Comparison of ENCODE assay signal across 21 mouse cellular contexts in genomic region chr17:32358943-32359340, GRCm38 (mm10). TPM values are rescaled to one million over a fixed set of nuclear protein-coding genes. Genes with fewer than 3 reads are reported as not detected.
DNase-seq lines count a peak whose midpoint lies in the region; ATAC-seq lines count a peak whose summit lies in the region.
"Had no signal": no experiment of that assay in that cellular context is flagged by ENCODE, and none has a peak within 500 bp of the region (broad histone marks: within the 10 kb centered on the region; RNA-seq: fewer than 3 reads in every experiment).

No protein-coding gene starts in this region.

- no peak for ATAC-seq in midbrain, embryonic 11.5 days (ENCODE audit: low FRiP score)
- no peak for ATAC-seq in midbrain, embryonic 14.5 days (ENCODE audit: low FRiP score, low TSS enrichment)
- ATAC-seq: activated CD4-positive, CD25-positive, alpha-beta regulatory T cell, adult 4 months; forebrain, embryonic 15.5 days; hindbrain, postnatal 0 days; inflammation-experienced regulatory T-cells, adult 6 months; intestine, embryonic 16.5 days had no signal

- DNase-seq in cerebellum, adult 11-12 months: peak; percentile 14
- no peak for DNase-seq in cerebellum, postnatal 14 days
- peak; percentile 69 for DNase-seq in heart, embryonic 10.5 days (ENCODE audit: low spot score)
- no peak for DNase-seq in heart, adult 9 months (ENCODE audit: low spot score in 2 of 2)
- peak; percentile 49 for DNase-seq in midbrain, embryonic 11.5 days (ENCODE audit: low spot score, missing footprints)
- DNase-seq in midbrain, embryonic 14.5 days: no peak
- DNase-seq: adrenal gland, adult 8-10 months; adrenal gland, postnatal 36 days; cerebellum, adult 2 months; cerebellum, postnatal 36 days; gastrocnemius, postnatal 25 days; heart, postnatal 14 days; heart, postnatal 4 days had no signal

- 88% methylated on average over 6 of the region's 6 CpGs for WGBS in heart, embryonic 10.5 days
- WGBS in midbrain, embryonic 11.5 days: 97% methylated on average over 6 of the region's 6 CpGs
- WGBS in midbrain, embryonic 14.5 days: 98% methylated on average over 6 of the region's 6 CpGs

- no peaks in the 10 kb centered on the region for H3K27me3 ChIP-seq in heart, embryonic 10.5 days (ENCODE audit: insufficient read depth, poor library complexity, severe bottlenecking)
- H3K27me3 ChIP-seq in midbrain, embryonic 11.5 days (ENCODE audit: control insufficient read depth, insufficient read depth, low read length): no peaks in the 10 kb centered on the region
- H3K27me3 ChIP-seq in midbrain, embryonic 14.5 days (ENCODE audit: control insufficient read depth, insufficient read depth, low read length): no peaks in the 10 kb centered on the region
- H3K27me3 ChIP-seq: forebrain, embryonic 12.5 days; forebrain, embryonic 15.5 days; heart, embryonic 13.5 days had no signal

- no peak overlapping the region for H3K27ac ChIP-seq in heart, embryonic 10.5 days
- H3K27ac ChIP-seq in midbrain, embryonic 11.5 days (ENCODE audit: low read depth, low read length): no peak overlapping the region
- no peak overlapping the region for H3K27ac ChIP-seq in midbrain, embryonic 14.5 days (replicated peaks; ENCODE audit: low read depth, low read length)
- H3K27ac ChIP-seq: forebrain, embryonic 12.5 days; forebrain, embryonic 15.5 days; heart, embryonic 13.5 days; hindbrain, embryonic 14.5 days; hindbrain, postnatal 0 days had no signal

- no peaks in the 10 kb centered on the region for H3K9me3 ChIP-seq in heart, embryonic 10.5 days
- H3K9me3 ChIP-seq in midbrain, embryonic 11.5 days (ENCODE audit: control insufficient read depth, low read length): no peaks in the 10 kb centered on the region
- H3K9me3 ChIP-seq in midbrain, embryonic 14.5 days (ENCODE audit: control insufficient read depth, low read length): no peaks in the 10 kb centered on the region
- H3K9me3 ChIP-seq: forebrain, embryonic 12.5 days; forebrain, embryonic 15.5 days; heart, embryonic 13.5 days had no signal

- no peak overlapping the region for H3K9ac ChIP-seq in midbrain, embryonic 11.5 days (ENCODE audit: low read length)
- H3K9ac ChIP-seq in midbrain, embryonic 14.5 days (replicated peaks; ENCODE audit: low read length): no peak overlapping the region
- H3K9ac ChIP-seq: forebrain, embryonic 12.5 days; forebrain, embryonic 15.5 days; heart, embryonic 13.5 days; hindbrain, embryonic 14.5 days had no signal

- H3K4me2 ChIP-seq in midbrain, embryonic 11.5 days: no peak overlapping the region
- H3K4me2 ChIP-seq in midbrain, embryonic 14.5 days (ENCODE audit: low read length): no peak overlapping the region
- H3K4me2 ChIP-seq: forebrain, embryonic 12.5 days; forebrain, embryonic 15.5 days; heart, embryonic 13.5 days; hindbrain, embryonic 14.5 days had no signal

- H3K4me1 ChIP-seq in heart, embryonic 10.5 days: peaks cover 29% of the 10 kb centered on the region
- peaks cover 12% of the 10 kb centered on the region for H3K4me1 ChIP-seq in midbrain, embryonic 11.5 days (ENCODE audit: control insufficient read depth, insufficient read depth, low read length)
- H3K4me1 ChIP-seq in midbrain, embryonic 14.5 days (ENCODE audit: control insufficient read depth, insufficient read depth, low read length): peaks cover 10% of the 10 kb centered on the region

- no peak overlapping the region for H3K4me3 ChIP-seq in heart, embryonic 10.5 days
- no peak overlapping the region for H3K4me3 ChIP-seq in midbrain, embryonic 11.5 days (ENCODE audit: low read depth, low read length)
- no peak overlapping the region for H3K4me3 ChIP-seq in midbrain, embryonic 14.5 days (replicated peaks; ENCODE audit: low read depth, low read length)
- H3K4me3 ChIP-seq: forebrain, embryonic 12.5 days; forebrain, embryonic 15.5 days; heart, embryonic 13.5 days had no signal

- peaks cover 88% of the 10 kb centered on the region for H3K36me3 ChIP-seq in heart, embryonic 10.5 days
- H3K36me3 ChIP-seq in midbrain, embryonic 11.5 days (ENCODE audit: control insufficient read depth, insufficient read depth, low read length): peaks cover 44% of the 10 kb centered on the region
- peaks cover 87% of the 10 kb centered on the region for H3K36me3 ChIP-seq in midbrain, embryonic 14.5 days (ENCODE audit: control insufficient read depth, insufficient read depth, low read length)

RNA-seq across cellular contexts. Expression of gene Akap8l, which starts 8.5 kb away (rescaled TPM):
- polyA plus RNA-seq in heart, embryonic 10.5 days (2016; fragmentation: Nextera tagmentation; extraction: Ambion mirVana): 84.7 and 88.6 TPM in 2 replicates
- 67.1 and 67.4 TPM in 2 replicates for polyA plus RNA-seq in midbrain, embryonic 11.5 days (2014; fragmentation: Nextera tagmentation; extraction: Ambion mirVana)
- 115 and 122 TPM in 2 replicates for polyA plus RNA-seq in midbrain, embryonic 14.5 days (2014; fragmentation: Nextera tagmentation; extraction: Ambion mirVana)

RNA-seq across cellular contexts. Expression of gene Wiz, which starts 30.3 kb away (rescaled TPM):
- 17.9 and 21.8 TPM in 2 replicates for polyA plus RNA-seq in heart, embryonic 10.5 days (2016; fragmentation: Nextera tagmentation; extraction: Ambion mirVana)
- polyA plus RNA-seq in midbrain, embryonic 11.5 days (2014; fragmentation: Nextera tagmentation; extraction: Ambion mirVana): 33.7 and 36.9 TPM in 2 replicates
- polyA plus RNA-seq in midbrain, embryonic 14.5 days (2014; fragmentation: Nextera tagmentation; extraction: Ambion mirVana): 40.8 and 59.2 TPM in 2 replicates

RNA-seq across cellular contexts. Expression of gene Akap8, which starts 37.9 kb away (rescaled TPM):
- 100 and 115 TPM in 2 replicates for polyA plus RNA-seq in heart, embryonic 10.5 days (2016; fragmentation: Nextera tagmentation; extraction: Ambion mirVana)
- polyA plus RNA-seq in midbrain, embryonic 11.5 days (2014; fragmentation: Nextera tagmentation; extraction: Ambion mirVana): 53.0 and 55.4 TPM in 2 replicates
- 51.6 and 56.0 TPM in 2 replicates for polyA plus RNA-seq in midbrain, embryonic 14.5 days (2014; fragmentation: Nextera tagmentation; extraction: Ambion mirVana)

RNA-seq across cellular contexts. Expression of gene Rasal3, which starts 44.4 kb away (rescaled TPM):
- 1.2 and 2.3 TPM in 2 replicates for polyA plus RNA-seq in heart, embryonic 10.5 days (2016; fragmentation: Nextera tagmentation; extraction: Ambion mirVana)
- polyA plus RNA-seq in midbrain, embryonic 11.5 days (2014; fragmentation: Nextera tagmentation; extraction: Ambion mirVana): 0.52 and 0.70 TPM in 2 replicates
- 0.39 and 0.50 TPM in 2 replicates for polyA plus RNA-seq in midbrain, embryonic 14.5 days (2014; fragmentation: Nextera tagmentation; extraction: Ambion mirVana)

Comparison
In these comparisons a context has a peak if more than half of its experiments do, and no peak if none do; other contexts are left out.
1. DNase-seq: peak in cerebellum, adult 11-12 months (single experiment), heart, embryonic 10.5 days (single experiment) and midbrain, embryonic 11.5 days (single experiment); none in cerebellum, postnatal 14 days (0 of 2), heart, adult 9 months (0 of 2) and midbrain, embryonic 14.5 days (single experiment).